Comparison of ENCODE assay signal across 8 mouse cellular contexts in genomic region chr19:24142621-24143061, GRCm38 (mm10).
DNase-seq lines count a peak whose midpoint lies in the region; ATAC-seq lines count a peak whose summit lies in the region.
"Had no signal": no experiment of that assay in that cellular context is flagged by ENCODE, and none has a peak within 500 bp of the region (broad histone marks: within the 10 kb centered on the region; RNA-seq: fewer than 3 reads in every experiment).

No protein-coding gene starts in this region.

- no peak overlapping the region for H3K9ac ChIP-seq in forebrain, embryonic 11.5 days (ENCODE audit: low read length)
- H3K9ac ChIP-seq: limb, embryonic 12.5 days had no signal

- H3K27me3 ChIP-seq in forebrain, embryonic 11.5 days (ENCODE audit: control insufficient read depth, insufficient read depth, low read length) = no peaks in the 10 kb centered on the region
- H3K27me3 ChIP-seq: limb, embryonic 12.5 days had no signal

- ATAC-seq in forebrain, embryonic 11.5 days (replicated peaks; ENCODE audit: low FRiP score) = peak; percentile 39; the same call in 1 of the 2 replicates
- no peak for ATAC-seq in erythroblast, adult 5-6 weeks (replicated peaks; ENCODE audit: low FRiP score, poor library complexity, severe bottlenecking)

- WGBS in forebrain, embryonic 11.5 days = 67% methylated on average over 12 of the region's 12 CpGs

- H3K4me3 ChIP-seq in forebrain, embryonic 11.5 days (ENCODE audit: low read depth, low read length) = no peak overlapping the region
- H3K4me3 ChIP-seq: limb, embryonic 12.5 days had no signal

- H3K4me2 ChIP-seq in forebrain, embryonic 11.5 days (ENCODE audit: low read depth, low read length, severe bottlenecking) = 0 out of 2 replicates have a peak overlapping the region, but pooled peaks have one; percentile 5
- H3K4me2 ChIP-seq: limb, embryonic 12.5 days had no signal

- no peak overlapping the region for H3K27ac ChIP-seq in forebrain, embryonic 11.5 days (ENCODE audit: low read depth, low read length)
- H3K27ac ChIP-seq: limb, embryonic 12.5 days had no signal

- H3K4me1 ChIP-seq in forebrain, embryonic 11.5 days (replicated peaks; ENCODE audit: control insufficient read depth, insufficient read depth, low read length) = peaks cover 2% of the 10 kb centered on the region; the same call in 1 of the 2 replicates

- DNase-seq in forebrain, embryonic 11.5 days (ENCODE audit: low spot score) = no peak
- peak; percentile 40 to 46 for DNase-seq in frontal cortex, postnatal 14 days (ENCODE audit: low spot score in 2 of 2)
- peak; percentile 60 to 70 for DNase-seq in left cerebral cortex, adult 8-10 months (ENCODE audit: low spot score in 2 of 2)
- peak; percentile 60 to 75 for DNase-seq in right cerebral cortex, adult 2 months (ENCODE audit: low spot score in 2 of 2)
- DNase-seq in B cell, adult 2 months = no peak
- DNase-seq in urinary bladder, postnatal 36 days (ENCODE audit: low spot score in 2 of 2) = no peak

- H3K9me3 ChIP-seq in forebrain, embryonic 11.5 days (ENCODE audit: control insufficient read depth, low read length) = no peaks in the 10 kb centered on the region
- H3K9me3 ChIP-seq: limb, embryonic 12.5 days had no signal

- no peaks in the 10 kb centered on the region for H3K36me3 ChIP-seq in forebrain, embryonic 11.5 days (ENCODE audit: control insufficient read depth, insufficient read depth, low read length)

Comparison
In these comparisons a context has a peak if more than half of its experiments do, and no peak if none do; other contexts are left out.
1. DNase-seq: peak in frontal cortex, postnatal 14 days (2 of 2), left cerebral cortex, adult 8-10 months (2 of 2) and right cerebral cortex, adult 2 months (2 of 2); none in forebrain, embryonic 11.5 days (single experiment), B cell, adult 2 months (0 of 2) and urinary bladder, postnatal 36 days (0 of 2).